Mouse (Mus musculus): Measurements from ENCODE around the gene D430041D05Rik.

DNA sequence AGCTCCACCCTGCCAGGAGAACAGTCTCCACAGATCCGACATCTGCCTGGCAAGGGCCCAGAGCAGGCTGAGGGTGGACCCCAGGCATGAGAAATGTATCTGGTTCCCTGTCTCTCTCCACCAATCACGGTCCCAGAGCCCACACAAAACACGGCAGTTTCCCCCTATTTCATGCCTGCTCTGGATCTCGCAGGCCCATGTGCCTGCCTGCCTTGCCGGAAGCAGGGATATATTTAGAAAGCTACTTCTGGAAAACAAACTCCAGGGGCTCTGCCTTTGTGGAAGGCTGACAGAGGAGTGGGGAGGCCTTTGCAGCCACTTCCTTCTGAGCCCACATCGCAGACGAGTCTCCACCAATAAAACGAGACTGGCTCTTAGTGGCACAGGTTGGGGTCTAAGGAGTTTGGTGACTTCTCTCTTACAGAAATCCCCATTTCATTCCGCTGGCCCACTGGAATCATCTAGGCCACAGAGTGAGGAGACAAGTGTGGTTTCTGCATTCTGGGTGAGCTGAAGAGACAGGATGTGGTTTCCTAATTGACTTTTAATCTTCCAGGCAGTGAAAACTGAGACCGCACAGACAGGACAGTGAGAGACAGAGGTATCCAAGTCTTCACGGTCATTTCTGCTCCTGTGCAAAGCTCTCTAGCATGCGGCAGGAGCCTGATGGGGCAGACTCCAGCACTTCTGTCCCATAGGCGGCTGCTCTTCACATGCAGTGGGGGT lies 233.7 kb downstream of the D430041D05Rik start:
- no peak for TF ChIP-seq ZNF384 (IDR thresholded peaks at IDR 0.05; ENCODE audit: low read depth, low read length)
- no peak for TF ChIP-seq MAFK (IDR thresholded peaks at IDR 0.05; ENCODE audit: insufficient read depth, low read depth, low read length)

Measured in ES-E14 (cell line).